Mouse (Mus musculus) midbrain, embryonic 12.5 days (tissue): ENCODE data around the gene Clca3a2. TPM values are rescaled to one million over a fixed set of nuclear protein-coding genes. Genes with fewer than 3 reads are reported as not detected.
A peak's percentile ranks its signal among the peaks of the same experiment; 100 is the strongest.
"Not testable (repeated sequence)": the region's sequence is repeated elsewhere in the genome, so short reads cannot be mapped to it uniquely, and the experiment has no call there.

Source experiments
- ATAC-seq: fragments of 200-750 bp; cut with Nextera tagmentation; 2 replicates; pipeline ENCODE4 v1.8.0; 2017; ENCODE audit warnings: low read depth, moderate TSS enrichment, moderate library complexity; ENCODE audit not compliant: low FRiP score
- H3K27ac ChIP-seq: fragments of 300-500 bp; sonication (generic); replicated peaks from 2 replicates; pipeline ENCODE4 v1.5.1; 2016; ENCODE audit warnings: mild to moderate bottlenecking
- H3K27me3 ChIP-seq: fragments of 300-500 bp; sonication (generic); 2 replicates; pipeline ENCODE4 v1.6.1; 2016; ENCODE audit warnings: mild to moderate bottlenecking
- H3K36me3 ChIP-seq: fragments of 300-500 bp; sonication (generic); 2 replicates; pipeline ENCODE4 v1.6.1; 2016
- H3K4me1 ChIP-seq: fragments of 300-500 bp; sonication (generic); 2 replicates; pipeline ENCODE4 v1.6.1; 2016
- H3K4me2 ChIP-seq: fragments of 300-500 bp; sonication (generic); replicated peaks from 2 replicates; pipeline ENCODE4 v1.6.1; 2016; ENCODE audit warnings: mild to moderate bottlenecking, moderate library complexity
- H3K4me3 ChIP-seq: fragments of 300-500 bp; sonication (generic); 2 replicates; pipeline ENCODE4 v1.5.1; 2016; ENCODE audit warnings: mild to moderate bottlenecking
- H3K9ac ChIP-seq: fragments of 300-500 bp; sonication (generic); replicated peaks from 2 replicates; pipeline ENCODE4 v1.6.1; 2016; ENCODE audit warnings: mild to moderate bottlenecking, moderate library complexity
- H3K9me3 ChIP-seq: fragments of 300-500 bp; sonication (generic); 2 replicates; pipeline ENCODE4 v1.6.1; 2016; ENCODE audit warnings: mild to moderate bottlenecking
- WGBS: fragments of 180-500 bp; shearing (Covaris S2); methylation state at CpG from one replicate; pipeline ENCODE4 v1.1.7; 2016; 5-methylcytosine and 5-hydroxymethylcytosine counted together
- polyA plus RNA-seq: library from polyadenylated mRNA; unstranded; fragments of >200 nt; fragmentation: Nextera tagmentation; extraction: Ambion mirVana; gene quantifications from 2 replicates; pipeline ENCODE4 v1.2.1, GENCODE M21; 2016

Gene Clca3a2
- polyA plus RNA-seq = not detected in 2 replicates

GRCm38 (mm10) chr3:144819219-144819618 lies at the start of gene Clca3a2:
TSS of gene Clca3a2 (minus strand) at chr3:144819494.
- not testable (repeated sequence) for H3K27me3 ChIP-seq, H3K4me2 ChIP-seq, H3K4me1 ChIP-seq, H3K9me3 ChIP-seq, H3K9ac ChIP-seq, H3K36me3 ChIP-seq, ATAC-seq, H3K27ac ChIP-seq, H3K4me3 ChIP-seq
- 93% methylated on average over 6 of the region's 6 CpGs for WGBS

GRCm38 (mm10) chr3:144849584-144849983 lies 30.3 kb upstream of the Clca3a2 start:
- Histone ChIP-seq H3K4me2 (no peak overlapping the region), H3K9me3 (no peaks in the 10 kb centered on the region), H3K4me1 (no peaks in the 10 kb centered on the region), H3K9ac (no peak overlapping the region), H3K4me3 (no peak overlapping the region), H3K36me3 (no peaks in the 10 kb centered on the region), H3K27me3 (no peaks in the 10 kb centered on the region), H3K27ac (no peak overlapping the region)
- no peak for ATAC-seq
- 84% methylated on average over 4 of the region's 4 CpGs for WGBS

GRCm38 (mm10) chr3:144849014-144849556 lies 29.8 kb upstream of the Clca3a2 start, which contains the start of gene Clca3b:
TSS of gene Clca3b (minus strand) at chr3:144849357.
- not testable (repeated sequence) for ATAC-seq, H3K9ac ChIP-seq, H3K36me3 ChIP-seq, H3K9me3 ChIP-seq, H3K4me1 ChIP-seq, H3K4me3 ChIP-seq, H3K27me3 ChIP-seq, H3K4me2 ChIP-seq, H3K27ac ChIP-seq
- 91% methylated on average over 9 of the region's 9 CpGs for WGBS

- Histone ChIP-seq H3K27me3 (no peaks in the 10 kb centered on the region), H3K36me3 (no peaks in the 10 kb centered on the region), H3K4me2 (no peak overlapping the region), H3K4me3 (no peak overlapping the region), H3K9ac (no peak overlapping the region), H3K4me1 (no peaks in the 10 kb centered on the region), H3K9me3 (no peaks in the 10 kb centered on the region), H3K27ac (no peak overlapping the region)
- 93% methylated on average over 6 of the region's 6 CpGs for WGBS
- ATAC-seq = no peak
Measured at GRCm38 (mm10) chr3:144827257-144827656, 8.0 kb upstream of the Clca3a2 start.

- H3K4me2 ChIP-seq = no peak overlapping the region
- no peak overlapping the region for H3K4me3 ChIP-seq
- H3K27me3 ChIP-seq = no peaks in the 10 kb centered on the region
- ATAC-seq = peak; percentile 88
- H3K9me3 ChIP-seq = no peaks in the 10 kb centered on the region
- 21% methylated on average over 10 of the region's 10 CpGs for WGBS
- H3K4me1 ChIP-seq = no peaks in the 10 kb centered on the region
- no peak overlapping the region for H3K9ac ChIP-seq
- H3K36me3 ChIP-seq = no peaks in the 10 kb centered on the region
- H3K27ac ChIP-seq = no peak overlapping the region
Measured at GRCm38 (mm10) chr3:144825151-144825550, 5.9 kb upstream of the Clca3a2 start.

- ATAC-seq = no peak
- Histone ChIP-seq H3K27me3 (no peaks in the 10 kb centered on the region), H3K9me3 (no peaks in the 10 kb centered on the region), H3K4me3 (no peak overlapping the region), H3K36me3 (no peaks in the 10 kb centered on the region), H3K4me2 (no peak overlapping the region), H3K9ac (no peak overlapping the region), H3K4me1 (no peaks in the 10 kb centered on the region), H3K27ac (no peak overlapping the region)
- 79% methylated on average over 5 of the region's 5 CpGs for WGBS
Measured at GRCm38 (mm10) chr3:144823331-144823730, 4.0 kb upstream of the Clca3a2 start.

GRCm38 (mm10) chr3:144820632-144821031 lies 1.3 kb upstream of the Clca3a2 start:
- no peak overlapping the region for H3K4me2 ChIP-seq
- no peak overlapping the region for H3K4me3 ChIP-seq
- ATAC-seq = no peak
- H3K27me3 ChIP-seq = no peaks in the 10 kb centered on the region
- H3K9me3 ChIP-seq = no peaks in the 10 kb centered on the region
- H3K9ac ChIP-seq = no peak overlapping the region
- H3K36me3 ChIP-seq = no peaks in the 10 kb centered on the region
- no peak overlapping the region for H3K27ac ChIP-seq
- H3K4me1 ChIP-seq = no peaks in the 10 kb centered on the region
- 74% methylated on average over 1 of the region's 1 CpGs for WGBS

- H3K9me3 ChIP-seq, H3K4me3 ChIP-seq, H3K27me3 ChIP-seq, H3K4me2 ChIP-seq, H3K27ac ChIP-seq, H3K36me3 ChIP-seq, H3K9ac ChIP-seq, H3K4me1 ChIP-seq, ATAC-seq: not testable (repeated sequence)
- WGBS = 95% methylated on average over 6 of the region's 6 CpGs
Measured at GRCm38 (mm10) chr3:144813336-144813735, 6.0 kb downstream of the Clca3a2 start.

- Histone ChIP-seq H3K4me2 (no peak overlapping the region), H3K27me3 (no peaks in the 10 kb centered on the region), H3K9me3 (no peaks in the 10 kb centered on the region), H3K36me3 (no peaks in the 10 kb centered on the region), H3K9ac (no peak overlapping the region), H3K27ac (no peak overlapping the region), H3K4me3 (no peak overlapping the region), H3K4me1 (no peaks in the 10 kb centered on the region)
- 32% methylated on average over 3 of the region's 3 CpGs for WGBS
- ATAC-seq = 0 out of 2 replicates have a peak, but pooled peaks have one; percentile 30
Measured at GRCm38 (mm10) chr3:144811821-144812220, 7.5 kb downstream of the Clca3a2 start.

GRCm38 (mm10) chr3:144808153-144808925 lies 11.0 kb downstream of the Clca3a2 start:
- not testable (repeated sequence) for H3K27me3 ChIP-seq, H3K4me1 ChIP-seq, H3K9me3 ChIP-seq, H3K4me3 ChIP-seq, H3K36me3 ChIP-seq, H3K27ac ChIP-seq, H3K9ac ChIP-seq, H3K4me2 ChIP-seq
- peak; percentile 16; the same call in 1 of the 2 replicates for ATAC-seq
- 75% methylated on average over 14 of the region's 17 CpGs for WGBS

GRCm38 (mm10) chr3:144806626-144807025 lies 12.7 kb downstream of the Clca3a2 start:
- not testable (repeated sequence) for H3K9ac ChIP-seq, H3K9me3 ChIP-seq, H3K27me3 ChIP-seq, H3K4me1 ChIP-seq, H3K4me3 ChIP-seq, H3K27ac ChIP-seq, H3K4me2 ChIP-seq, ATAC-seq, H3K36me3 ChIP-seq
- 60% methylated on average over 2 of the region's 2 CpGs for WGBS

- no peaks in the 10 kb centered on the region for H3K27me3 ChIP-seq
- H3K36me3 ChIP-seq = no peaks in the 10 kb centered on the region
- no peak overlapping the region for H3K27ac ChIP-seq
- no peak for ATAC-seq
- 34% methylated on average over 8 of the region's 8 CpGs for WGBS
- H3K4me1 ChIP-seq = no peaks in the 10 kb centered on the region
- H3K9me3 ChIP-seq = no peaks in the 10 kb centered on the region
- no peak overlapping the region for H3K9ac ChIP-seq
- no peak overlapping the region for H3K4me3 ChIP-seq
- no peak overlapping the region for H3K4me2 ChIP-seq
Measured at GRCm38 (mm10) chr3:144801861-144802260, 17.4 kb downstream of the Clca3a2 start.
